Mouse (Mus musculus) forebrain, embryonic 13.5 days (tissue): ENCODE data around the gene Calcb. TPM values are rescaled to one million over a fixed set of nuclear protein-coding genes. Genes with fewer than 3 reads are reported as not detected.
"Not testable (repeated sequence)": the region's sequence is repeated elsewhere in the genome, so short reads cannot be mapped to it uniquely, and the experiment has no call there.

Experiments used
- ATAC-seq: fragments of 200-750 bp; cut with Nextera tagmentation; 2 replicates; pipeline ENCODE4 v1.8.0; 2017
- H3K27ac ChIP-seq: fragments of 300-500 bp; sonication (generic); 2 replicates; pipeline ENCODE4 v1.5.1; 2015; ENCODE audit warnings: inconsistent platforms, mild to moderate bottlenecking, moderate library complexity
- H3K27me3 ChIP-seq: fragments of 300-500 bp; sonication (generic); 2 replicates; pipeline ENCODE4 v1.6.1; 2015; ENCODE audit warnings: mild to moderate bottlenecking, inconsistent platforms
- H3K36me3 ChIP-seq: fragments of 300-500 bp; sonication (generic); 2 replicates; pipeline ENCODE4 v1.6.1; 2015; ENCODE audit warnings: mild to moderate bottlenecking, inconsistent platforms; ENCODE audit not compliant: poor library complexity, severe bottlenecking
- H3K4me1 ChIP-seq: fragments of 300-500 bp; sonication (generic); 2 replicates; pipeline ENCODE4 v1.6.1; 2015; ENCODE audit warnings: inconsistent platforms
- H3K4me2 ChIP-seq: fragments of 300-500 bp; sonication (generic); 2 replicates; pipeline ENCODE4 v1.6.1; 2015; ENCODE audit warnings: inconsistent platforms, mild to moderate bottlenecking, moderate library complexity
- H3K4me3 ChIP-seq: fragments of 300-500 bp; sonication (generic); 2 replicates; pipeline ENCODE4 v1.5.1; 2015; ENCODE audit warnings: mild to moderate bottlenecking, inconsistent platforms
- H3K9ac ChIP-seq: fragments of 300-500 bp; sonication (generic); 2 replicates; pipeline ENCODE4 v1.6.1; 2015; ENCODE audit warnings: mild to moderate bottlenecking, inconsistent platforms
- H3K9me3 ChIP-seq: fragments of 300-500 bp; sonication (generic); replicated peaks from 2 replicates; pipeline ENCODE4 v1.6.1; 2016; ENCODE audit warnings: inconsistent platforms
- WGBS: fragments of 180-500 bp; shearing (Covaris S2); methylation state at CpG from one replicate; pipeline ENCODE4 v1.1.7; 2015; 5-methylcytosine and 5-hydroxymethylcytosine counted together
- polyA plus RNA-seq: library from polyadenylated mRNA; unstranded; fragments of >200 nt; fragmentation: Nextera tagmentation; extraction: Ambion mirVana; gene quantifications from 2 replicates; pipeline ENCODE4 v1.2.1, GENCODE M21; 2015

The Calcb gene
- polyA plus RNA-seq, result not detected in 2 replicates

DNA sequence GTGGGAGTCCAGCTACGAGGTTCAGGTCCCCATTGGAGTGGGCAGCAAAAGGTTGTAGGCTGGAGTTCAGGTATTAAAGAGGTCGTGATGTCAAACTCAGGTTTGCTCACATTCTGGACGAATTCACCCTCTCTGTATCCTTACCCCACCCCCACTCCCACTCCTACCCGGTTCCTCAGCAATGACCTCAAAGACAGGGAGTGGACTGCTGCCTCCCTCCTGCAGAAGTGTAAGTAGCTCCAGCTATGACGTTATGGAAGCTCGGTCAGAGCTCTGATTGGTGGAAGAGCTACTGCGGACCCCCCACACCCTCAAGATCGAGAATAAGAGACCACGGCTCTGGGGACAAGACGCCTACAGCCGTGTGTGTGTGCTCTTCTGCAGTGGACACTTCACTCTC, at the start of gene Calcb:
TSS of gene Calcb (plus strand) at position 344 of the 400 bp plus-strand sequence.
- Histone ChIP-seq H3K4me2 (peak within 1 kb of the TSS; percentile 44), H3K36me3 (no peaks in the 10 kb centered on the region), H3K4me3 (peak within 1 kb of the TSS; percentile 9), H3K27ac (no peak within 1 kb of the TSS), H3K9ac (no peak within 1 kb of the TSS), H3K4me1 (peaks cover 16% of the 10 kb centered on the region), H3K27me3 (peaks cover 47% of the 10 kb centered on the region), H3K9me3 (no peaks in the 10 kb centered on the region)
- no peak for ATAC-seq
- 4% methylated on average over 11 of the region's 11 CpGs for WGBS

DNA sequence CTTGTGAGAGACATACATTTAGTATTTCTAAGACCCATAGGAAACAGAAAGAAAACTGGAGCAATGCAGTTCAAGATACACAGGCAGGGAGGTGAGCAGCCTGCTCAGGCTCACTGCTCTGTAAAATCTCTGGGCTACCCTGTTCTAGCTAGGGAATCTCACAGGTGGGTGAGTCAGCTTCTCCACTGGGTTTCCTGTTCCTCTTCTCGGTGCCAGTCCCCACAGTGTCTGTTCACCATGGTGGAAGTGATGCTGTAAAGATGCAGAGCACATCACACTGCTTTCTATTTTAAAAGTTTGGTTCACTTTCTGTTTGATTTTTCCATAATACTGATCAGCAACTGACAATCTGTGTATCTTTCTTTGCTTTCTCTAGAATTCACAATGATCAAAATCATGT, 47.0 kb upstream of the Calcb start:
- no peak overlapping the region for H3K4me3 ChIP-seq
- 86% methylated on average over 1 of the region's 1 CpGs for WGBS
- no peak for ATAC-seq
- H3K27me3 ChIP-seq, result no peaks in the 10 kb centered on the region
- H3K9ac ChIP-seq, result no peak overlapping the region
- no peak overlapping the region for H3K4me2 ChIP-seq
- no peak overlapping the region for H3K27ac ChIP-seq
- no peaks in the 10 kb centered on the region for H3K9me3 ChIP-seq
- no peaks in the 10 kb centered on the region for H3K36me3 ChIP-seq
- no peaks in the 10 kb centered on the region for H3K4me1 ChIP-seq

DNA sequence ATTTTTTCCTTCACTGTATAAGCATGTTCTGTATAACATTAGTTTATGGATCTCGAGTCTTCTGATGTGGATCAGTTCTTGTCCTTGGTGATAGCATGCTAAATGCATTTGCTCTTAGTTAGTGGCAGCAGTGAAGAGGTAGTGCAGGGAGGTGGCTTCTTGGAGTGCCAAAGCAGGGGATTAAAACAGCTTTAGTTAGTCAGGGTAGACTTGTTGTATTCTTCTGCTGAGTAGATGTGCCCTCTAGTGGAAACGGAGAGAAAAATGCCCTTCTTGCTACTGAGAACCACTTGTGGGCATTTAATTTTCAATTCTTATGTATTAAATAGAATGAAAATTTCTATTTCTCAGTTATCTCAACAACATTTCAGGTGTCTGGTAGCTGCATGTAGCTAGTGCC, 45.7 kb upstream of the Calcb start:
- Histone ChIP-seq H3K4me1 (no peaks in the 10 kb centered on the region), H3K36me3 (no peaks in the 10 kb centered on the region), H3K9ac (no peak overlapping the region), H3K4me2 (no peak overlapping the region), H3K9me3 (no peaks in the 10 kb centered on the region), H3K27ac (no peak overlapping the region), H3K4me3 (no peak overlapping the region), H3K27me3 (no peaks in the 10 kb centered on the region)
- WGBS, result 27% methylated on average over 2 of the region's 2 CpGs
- no peak for ATAC-seq

DNA sequence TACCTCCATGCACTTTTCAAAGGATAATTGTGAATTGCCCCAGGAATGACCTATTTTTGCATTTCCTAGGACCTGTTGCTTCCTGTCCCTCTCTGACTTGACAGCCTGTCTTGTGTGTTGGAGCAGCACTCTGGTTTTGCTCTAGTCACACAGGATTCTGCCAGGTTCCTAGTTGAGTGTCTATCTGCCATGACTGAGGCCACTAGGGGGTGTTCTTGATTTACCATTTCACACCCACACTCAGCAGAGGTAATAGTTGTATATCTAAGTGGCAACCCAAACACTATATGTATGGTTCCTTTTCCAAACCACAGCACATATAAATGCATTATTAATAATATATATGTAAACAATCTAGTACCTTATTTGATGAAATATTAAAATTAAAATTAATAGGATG, 26.1 kb upstream of the Calcb start:
- ATAC-seq, result no peak
- Histone ChIP-seq H3K4me3 (no peak overlapping the region), H3K9ac (no peak overlapping the region), H3K36me3 (no peaks in the 10 kb centered on the region), H3K27ac (no peak overlapping the region), H3K4me2 (no peak overlapping the region), H3K4me1 (no peaks in the 10 kb centered on the region), H3K9me3 (no peaks in the 10 kb centered on the region), H3K27me3 (no peaks in the 10 kb centered on the region)

DNA sequence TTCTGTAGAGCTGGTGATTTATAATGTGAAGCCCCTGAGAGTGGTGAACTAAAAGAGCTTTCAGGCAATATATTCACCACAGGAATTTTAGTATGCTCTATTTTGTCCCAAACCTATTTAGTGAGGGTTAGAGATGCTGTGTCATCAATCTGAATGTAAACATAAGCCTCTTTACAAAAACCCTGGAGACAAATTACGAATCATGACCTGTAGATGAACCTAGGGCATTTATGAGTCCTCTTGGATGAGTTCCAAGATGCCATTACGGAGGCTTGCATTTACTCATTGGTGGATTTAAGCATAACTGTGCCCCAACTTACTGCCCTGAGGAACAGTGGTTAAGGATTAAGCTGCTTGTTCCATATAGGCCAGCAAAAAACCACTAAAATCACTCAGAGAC, 17.6 kb upstream of the Calcb start:
- H3K4me2 ChIP-seq, result no peak overlapping the region

DNA sequence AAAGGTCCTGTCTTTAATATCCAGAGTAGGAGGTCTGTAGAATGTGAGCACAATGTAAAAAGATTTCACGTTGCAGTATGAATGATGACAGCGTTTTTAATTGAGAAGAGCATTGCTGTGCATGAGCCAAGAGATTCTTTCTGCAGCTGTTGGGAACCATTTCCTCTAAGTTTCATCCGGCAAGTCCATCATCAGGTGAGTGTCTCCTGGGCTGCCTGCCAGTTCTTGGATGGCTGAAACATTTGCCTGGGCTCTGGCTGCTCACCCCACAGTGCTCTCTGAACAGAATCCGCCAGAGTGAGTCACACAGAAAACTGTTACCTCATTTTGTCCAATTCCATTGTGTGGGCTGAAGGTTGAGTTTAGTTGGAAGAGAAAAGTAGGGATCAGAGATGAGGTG, 11.7 kb upstream of the Calcb start:
- no peaks in the 10 kb centered on the region for H3K4me1 ChIP-seq
- H3K4me2 ChIP-seq, result no peak overlapping the region
- no peaks in the 10 kb centered on the region for H3K27me3 ChIP-seq
- no peak for ATAC-seq
- 81% methylated on average over 4 of the region's 4 CpGs for WGBS
- no peaks in the 10 kb centered on the region for H3K36me3 ChIP-seq
- H3K9ac ChIP-seq, result no peak overlapping the region
- no peaks in the 10 kb centered on the region for H3K9me3 ChIP-seq
- no peak overlapping the region for H3K4me3 ChIP-seq
- H3K27ac ChIP-seq, result no peak overlapping the region

More for the DNA sequence above, 17.6 kb upstream of the Calcb start:
- no peak for ATAC-seq
- Histone ChIP-seq H3K27ac (no peak overlapping the region), H3K9ac (no peak overlapping the region), H3K4me1 (no peaks in the 10 kb centered on the region), H3K4me3 (no peak overlapping the region), H3K9me3 (no peaks in the 10 kb centered on the region), H3K36me3 (no peaks in the 10 kb centered on the region), H3K27me3 (no peaks in the 10 kb centered on the region)
- 52% methylated on average over 2 of the region's 2 CpGs for WGBS

DNA sequence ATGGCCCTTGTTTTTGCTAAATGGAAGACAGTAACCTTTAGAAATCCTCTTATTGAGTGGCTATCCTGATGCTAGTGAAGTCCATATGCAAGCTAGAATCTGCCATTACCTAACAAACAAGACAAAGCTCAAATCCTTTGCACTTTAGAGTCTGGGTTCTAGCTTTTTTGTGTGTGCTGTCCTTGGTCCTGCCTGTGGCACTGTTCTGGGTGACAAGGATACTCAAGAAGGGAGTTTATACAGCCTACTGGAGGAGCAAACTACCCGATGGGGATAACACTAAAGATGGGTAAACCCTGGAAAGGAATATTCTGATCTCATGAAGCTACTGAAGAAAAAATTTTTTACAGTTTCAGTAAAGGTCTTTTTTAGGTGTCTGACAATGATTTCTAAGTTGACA, 11.0 kb upstream of the Calcb start:
- Histone ChIP-seq H3K9ac (no peak overlapping the region), H3K36me3 (no peaks in the 10 kb centered on the region), H3K9me3 (no peaks in the 10 kb centered on the region), H3K27me3 (no peaks in the 10 kb centered on the region), H3K27ac (no peak overlapping the region), H3K4me1 (no peaks in the 10 kb centered on the region), H3K4me2 (no peak overlapping the region), H3K4me3 (no peak overlapping the region)
- ATAC-seq, result no peak
- 84% methylated on average over 1 of the region's 1 CpGs for WGBS

DNA sequence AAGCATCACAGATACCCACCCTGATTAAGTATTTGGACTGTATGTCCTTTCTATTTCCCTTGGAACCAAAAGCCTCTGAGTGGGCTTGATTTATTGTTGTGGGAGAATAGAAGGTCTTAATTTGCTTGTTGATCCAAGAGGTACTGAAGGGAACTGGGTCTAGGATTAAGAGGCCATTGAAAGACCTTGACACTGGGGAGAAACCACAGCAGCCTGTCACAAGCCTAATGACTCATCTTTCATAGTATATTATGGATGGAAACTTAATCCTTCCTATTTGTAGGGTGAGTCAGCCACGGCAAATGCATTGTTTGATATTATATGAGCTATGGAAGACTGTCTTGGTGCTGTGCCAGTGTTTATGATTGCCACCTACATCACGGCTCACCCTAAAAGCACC, 8.0 kb upstream of the Calcb start:
- no peak overlapping the region for H3K4me3 ChIP-seq
- no peaks in the 10 kb centered on the region for H3K36me3 ChIP-seq
- no peaks in the 10 kb centered on the region for H3K9me3 ChIP-seq
- no peak overlapping the region for H3K27ac ChIP-seq
- WGBS, result 78% methylated on average over 2 of the region's 2 CpGs
- no peak overlapping the region for H3K4me2 ChIP-seq
- no peaks in the 10 kb centered on the region for H3K4me1 ChIP-seq
- ATAC-seq, result no peak
- no peak overlapping the region for H3K9ac ChIP-seq
- H3K27me3 ChIP-seq, result no peaks in the 10 kb centered on the region

DNA sequence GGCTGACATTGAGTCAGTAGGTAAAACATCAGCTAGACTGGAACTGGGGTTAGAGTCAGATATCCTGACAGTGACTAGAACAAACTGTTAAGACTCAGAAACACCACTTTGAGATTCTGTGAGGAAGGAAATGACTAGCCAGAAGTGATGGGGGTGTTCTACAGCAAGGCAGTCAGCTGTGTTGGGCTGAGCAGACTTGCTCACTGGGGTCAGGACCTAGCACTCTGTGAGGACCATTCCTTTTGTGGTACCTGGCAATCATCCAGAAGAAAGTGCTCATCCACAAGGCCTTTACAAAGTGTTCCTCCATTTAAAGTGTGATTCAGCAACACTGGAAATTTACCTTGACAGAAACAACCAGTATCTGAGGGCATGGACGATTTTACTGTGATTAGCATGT, 5.9 kb upstream of the Calcb start:
- H3K36me3 ChIP-seq, result no peaks in the 10 kb centered on the region
- no peak overlapping the region for H3K27ac ChIP-seq
- WGBS, result 67% methylated on average over 1 of the region's 1 CpGs
- peaks cover 10% of the 10 kb centered on the region for H3K27me3 ChIP-seq
- no peak overlapping the region for H3K4me3 ChIP-seq
- H3K4me2 ChIP-seq, result no peak overlapping the region
- no peak overlapping the region for H3K9ac ChIP-seq
- no peak for ATAC-seq
- no peaks in the 10 kb centered on the region for H3K4me1 ChIP-seq
- no peaks in the 10 kb centered on the region for H3K9me3 ChIP-seq

DNA sequence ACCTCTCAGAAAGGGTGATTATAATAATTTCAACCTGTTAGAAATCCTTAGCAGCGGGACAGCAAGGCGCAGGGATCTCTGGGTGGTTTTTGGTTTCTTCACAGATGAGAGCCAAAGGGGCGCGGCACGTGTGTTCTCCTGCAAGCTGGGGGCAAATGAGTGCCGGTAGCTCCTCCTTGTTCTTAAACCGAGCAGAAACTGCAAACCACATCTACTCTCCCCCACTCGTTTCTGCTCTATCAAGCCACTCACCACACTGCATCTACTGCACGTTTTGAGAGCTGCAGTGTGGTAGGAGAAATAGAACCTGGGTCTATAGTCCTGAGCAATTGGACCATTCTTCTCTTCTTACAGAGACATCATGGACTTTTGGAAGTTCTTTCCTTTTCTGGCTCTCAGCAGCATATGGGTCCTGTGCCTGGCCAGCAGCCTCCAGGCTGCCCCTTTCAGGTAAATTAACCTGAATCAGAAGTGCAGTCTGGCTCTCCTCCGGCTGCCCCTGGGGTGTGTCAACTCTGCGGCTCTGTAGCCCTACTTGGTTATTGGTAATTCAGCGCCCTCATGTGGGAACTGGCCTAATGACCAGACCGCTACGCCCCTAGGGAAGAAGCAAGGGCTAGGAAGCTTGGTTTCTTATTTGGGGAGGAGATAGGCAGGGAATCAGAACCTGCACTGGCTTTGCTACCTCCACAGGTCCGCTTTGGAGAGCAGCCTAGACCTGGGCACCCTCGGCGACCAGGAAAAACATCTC, 1.1 kb downstream of the Calcb start:
- no peaks in the 10 kb centered on the region for H3K36me3 ChIP-seq
- H3K9ac ChIP-seq, result no peak overlapping the region
- peak overlapping the region; percentile 44 for H3K4me2 ChIP-seq
- H3K9me3 ChIP-seq, result no peaks in the 10 kb centered on the region
- WGBS, result 3% methylated on average over 17 of the region's 17 CpGs
- peak overlapping the region; percentile 9 for H3K4me3 ChIP-seq
- ATAC-seq, result no peak
- peaks cover 16% of the 10 kb centered on the region for H3K4me1 ChIP-seq
- peaks cover 47% of the 10 kb centered on the region for H3K27me3 ChIP-seq
- H3K27ac ChIP-seq, result no peak overlapping the region

DNA sequence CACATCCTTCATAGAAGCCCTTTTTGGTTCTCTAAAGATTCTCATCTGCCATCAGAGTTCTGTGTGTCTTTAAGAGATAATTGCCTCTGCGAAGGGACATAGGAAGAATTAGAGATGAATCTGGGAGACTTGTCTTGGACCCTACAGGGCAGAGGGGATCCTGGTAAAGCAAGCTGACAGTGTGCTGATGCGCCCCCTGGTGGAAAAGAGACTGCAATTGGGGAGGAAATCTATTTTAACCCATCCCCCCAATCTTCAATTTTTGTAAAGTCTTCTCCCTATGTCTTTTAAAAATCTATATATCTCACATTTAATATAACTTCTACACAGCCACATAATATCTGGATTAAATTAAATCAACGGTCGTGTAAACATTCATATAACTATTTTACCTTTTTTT, 11.3 kb downstream of the Calcb start:
- not testable (repeated sequence) for H3K36me3 ChIP-seq, H3K4me3 ChIP-seq, H3K9ac ChIP-seq, H3K4me2 ChIP-seq, H3K27ac ChIP-seq, H3K4me1 ChIP-seq, H3K27me3 ChIP-seq, H3K9me3 ChIP-seq, ATAC-seq
- 61% methylated on average over 4 of the region's 4 CpGs for WGBS

DNA sequence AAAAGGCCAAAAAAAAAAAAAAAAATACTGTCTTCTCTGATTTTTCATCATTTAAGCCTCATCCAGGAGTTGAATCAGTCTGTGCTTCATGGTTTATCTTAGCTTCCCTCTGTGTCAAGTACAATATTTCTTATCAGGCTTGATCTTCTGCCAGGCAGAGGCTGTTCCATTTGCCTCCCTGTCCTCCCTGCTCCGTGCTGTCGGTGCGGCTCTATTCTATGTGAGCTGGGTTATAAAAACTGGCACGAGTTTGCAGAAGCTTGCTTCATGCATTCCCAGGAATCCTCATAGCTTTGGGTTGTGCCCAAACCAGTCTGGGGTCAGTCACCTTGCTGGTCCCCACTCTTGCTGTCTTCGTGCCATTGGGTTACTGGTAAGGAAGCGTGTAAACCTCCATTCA, 12.7 kb downstream of the Calcb start:
- WGBS, result 81% methylated on average over 6 of the region's 6 CpGs
- Histone ChIP-seq H3K9me3 (no peaks in the 10 kb centered on the region), H3K4me2 (no peak overlapping the region), H3K4me1 (no peaks in the 10 kb centered on the region), H3K36me3 (no peaks in the 10 kb centered on the region), H3K9ac (no peak overlapping the region), H3K4me3 (no peak overlapping the region), H3K27me3 (no peaks in the 10 kb centered on the region), H3K27ac (no peak overlapping the region)
- ATAC-seq, result no peak

DNA sequence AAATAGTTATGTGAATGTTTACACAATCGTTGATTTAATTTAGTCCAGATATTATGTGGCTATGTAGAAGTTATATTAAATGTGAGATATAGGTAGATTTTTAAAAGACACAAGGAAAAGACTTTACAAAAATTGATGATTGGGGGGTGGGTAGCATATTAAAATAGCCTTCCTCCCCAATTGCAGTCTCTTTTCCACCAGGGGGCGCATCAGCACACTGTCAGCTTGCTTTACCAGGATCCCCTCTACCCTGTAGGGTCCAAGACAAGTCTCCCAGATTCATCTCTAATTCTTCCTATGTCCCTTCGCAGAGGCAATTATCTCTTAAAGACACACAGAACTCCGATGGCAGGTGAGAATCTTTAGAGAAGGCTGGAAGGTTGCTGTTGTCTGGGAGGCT, 13.3 kb downstream of the Calcb start:
- not testable (repeated sequence) for H3K4me1 ChIP-seq, H3K9me3 ChIP-seq, H3K9ac ChIP-seq, ATAC-seq, H3K4me2 ChIP-seq, H3K36me3 ChIP-seq, H3K27ac ChIP-seq, H3K27me3 ChIP-seq, H3K4me3 ChIP-seq
- WGBS, result 47% methylated on average over 4 of the region's 4 CpGs
